Mouse (Mus musculus) brown adipose tissue, adult 24 weeks (tissue): Measurements from ENCODE around the gene Dst. TPM values are rescaled to one million over a fixed set of nuclear protein-coding genes. Genes with fewer than 3 reads are reported as not detected.

Experiments
- H3K27ac ChIP-seq: fragments of 200-500 bp; replicated peaks from 2 replicates; pipeline ENCODE4 v1.5.1; 2012; ENCODE audit warnings: low read depth, mild to moderate bottlenecking, low read length
- H3K4me1 ChIP-seq: fragments of 200-500 bp; 2 replicates; pipeline ENCODE4 v1.6.1; 2012; ENCODE audit warnings: low read length, mixed read lengths; ENCODE audit not compliant: control insufficient read depth, insufficient read depth, insufficient read length
- H3K4me3 ChIP-seq: fragments of 200-500 bp; 2 replicates; pipeline ENCODE4 v1.5.1; 2012; ENCODE audit warnings: low read depth, mild to moderate bottlenecking, low read length, moderate library complexity; ENCODE audit not compliant: insufficient read depth
- polyA plus RNA-seq: library from polyadenylated mRNA; stranded (reverse); fragments of >200 nt; gene quantifications from 2 replicates; pipeline ENCODE4 v1.2.4, GENCODE M21; 2012; ENCODE audit not compliant: missing spikeins, insufficient read depth, insufficient read length

Gene Dst
- polyA plus RNA-seq, 1 experiment = 42.7 TPM

DNA sequence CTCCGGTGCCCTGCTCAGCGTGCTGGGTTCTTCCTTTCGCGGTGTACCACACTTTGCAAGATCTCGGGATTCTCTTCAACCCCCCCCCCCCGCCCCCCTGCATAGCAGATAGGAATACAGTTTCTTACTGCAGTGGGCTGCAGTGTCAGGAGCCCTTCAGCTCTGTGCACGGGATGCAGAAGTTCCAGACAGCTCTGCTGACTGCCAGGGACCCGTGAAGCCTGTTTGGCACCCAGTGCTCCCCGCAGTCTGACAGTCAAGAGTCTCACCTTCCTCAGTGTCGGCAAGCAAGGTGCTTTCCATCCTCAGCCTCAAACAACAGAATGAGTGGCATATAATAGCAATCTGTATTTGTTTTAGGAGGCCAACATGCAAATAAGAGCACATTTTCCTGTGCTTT is 1.8 kb upstream of the Dst start:
- Histone ChIP-seq H3K27ac (no peak overlapping the region), H3K4me3 (no peak overlapping the region), H3K4me1 (no peaks in the 10 kb centered on the region)

DNA sequence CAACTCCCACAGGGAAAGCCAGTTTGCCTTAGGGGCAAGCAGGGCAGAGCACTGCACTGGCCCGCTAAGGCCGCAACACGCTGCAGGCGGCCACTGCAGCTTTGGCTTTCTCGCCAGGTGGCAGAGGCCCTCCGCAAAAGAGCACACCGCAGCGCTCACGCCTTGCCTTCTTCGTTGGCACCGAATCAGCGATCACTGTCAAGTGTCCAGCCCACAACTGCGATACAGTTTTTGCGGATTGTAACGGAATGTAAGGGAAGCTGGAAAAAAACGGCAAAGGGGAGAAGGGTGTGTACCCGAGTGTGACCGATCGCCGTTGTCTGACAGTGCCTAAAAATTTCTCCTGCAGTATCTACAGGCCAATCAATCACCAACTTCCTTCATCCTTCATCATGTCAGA is 1.1 kb upstream of the Dst start:
- H3K27ac ChIP-seq = no peak overlapping the region
- no peaks in the 10 kb centered on the region for H3K4me1 ChIP-seq
- H3K4me3 ChIP-seq = peak overlapping the region; percentile 59

DNA sequence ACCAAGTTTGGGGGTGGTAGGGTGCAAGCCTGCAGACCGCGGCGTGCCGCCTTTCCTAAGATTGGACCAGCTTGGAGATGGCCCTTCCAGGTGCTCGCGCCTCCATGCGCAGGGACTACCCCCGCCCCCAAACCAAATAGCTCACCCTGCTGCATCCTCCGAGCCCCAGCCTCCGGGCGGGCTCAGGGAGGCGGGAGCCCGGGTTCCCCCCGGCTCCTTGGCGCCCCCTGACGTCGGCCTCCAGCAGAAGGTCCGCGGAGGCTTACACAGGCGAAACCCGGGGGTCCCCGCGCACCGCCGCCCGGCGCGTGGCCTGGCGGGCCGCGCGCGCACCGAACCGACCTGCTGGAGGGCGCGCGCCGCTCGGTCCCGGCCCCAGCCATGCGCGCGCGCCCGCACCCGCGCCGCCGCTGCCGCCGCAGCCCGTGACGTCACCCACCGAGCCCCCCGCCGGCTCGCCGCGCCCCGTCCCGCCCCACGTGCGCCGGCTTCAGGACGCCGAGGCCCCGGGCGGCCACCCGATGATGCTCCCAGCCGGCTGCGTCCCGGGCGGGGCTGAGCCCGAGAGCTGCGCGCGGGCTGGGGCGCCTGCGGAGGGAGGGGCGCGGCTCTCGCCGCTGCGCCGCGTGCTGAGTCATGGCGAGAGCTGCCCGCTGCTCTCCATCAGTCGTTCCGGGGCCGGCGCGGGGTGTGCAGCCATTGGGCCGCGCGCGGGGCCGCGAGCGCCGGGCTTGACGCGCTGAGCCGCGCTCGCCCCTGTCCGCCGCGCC is 419 bp upstream of the Dst start, which contains the start of gene Bend6:
Bend6 (minus strand) TSS at position 396 of the 770 bp plus-strand sequence.
- no peaks in the 10 kb centered on the region for H3K4me1 ChIP-seq
- no peak within 1 kb of the TSS for H3K27ac ChIP-seq
- peak within 1 kb of the TSS; percentile 59 for H3K4me3 ChIP-seq

DNA sequence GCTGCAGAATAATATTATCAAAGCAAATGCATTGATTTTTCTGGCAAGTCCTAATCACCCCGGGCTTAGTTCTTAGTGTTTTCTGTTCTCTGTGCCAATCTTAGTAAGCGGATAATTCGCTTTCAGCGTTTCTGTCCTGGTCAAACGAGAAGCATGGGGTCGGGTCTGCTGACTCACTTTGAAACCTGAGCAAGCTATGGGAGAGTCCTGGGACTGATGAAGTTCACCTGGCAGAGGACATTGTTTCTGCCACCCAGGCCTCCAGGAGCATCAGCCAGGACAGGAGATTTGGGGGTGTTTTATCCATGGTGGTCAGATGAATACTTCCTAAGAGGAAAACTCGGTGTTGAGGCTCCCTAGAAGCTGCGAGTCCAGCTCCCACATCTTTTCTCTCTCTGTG is 3.6 kb downstream of the Dst start:
- no peak overlapping the region for H3K27ac ChIP-seq
- no peaks in the 10 kb centered on the region for H3K4me1 ChIP-seq
- no peak overlapping the region for H3K4me3 ChIP-seq

DNA sequence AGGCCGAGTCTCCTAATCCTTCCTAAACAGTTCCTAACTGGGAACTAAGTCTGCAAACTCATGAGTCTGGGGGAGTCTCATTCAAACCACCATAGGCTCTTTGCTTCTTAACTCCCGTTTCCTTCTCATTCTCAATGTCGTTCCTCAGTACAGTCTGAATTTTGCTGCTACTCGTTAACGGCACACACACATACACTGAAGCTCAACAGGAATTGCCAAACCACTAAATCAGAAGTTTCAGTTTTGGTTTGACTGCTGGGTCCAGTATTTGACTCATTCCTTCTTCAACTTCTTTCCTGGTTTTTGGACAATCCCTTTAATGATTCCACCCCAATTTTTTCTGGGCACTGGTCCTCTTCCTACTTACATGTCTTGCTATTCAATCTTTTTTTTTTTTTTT is 8.5 kb downstream of the Dst start:
- no peaks in the 10 kb centered on the region for H3K4me1 ChIP-seq
- no peak overlapping the region for H3K27ac ChIP-seq
- H3K4me3 ChIP-seq = no peak overlapping the region

DNA sequence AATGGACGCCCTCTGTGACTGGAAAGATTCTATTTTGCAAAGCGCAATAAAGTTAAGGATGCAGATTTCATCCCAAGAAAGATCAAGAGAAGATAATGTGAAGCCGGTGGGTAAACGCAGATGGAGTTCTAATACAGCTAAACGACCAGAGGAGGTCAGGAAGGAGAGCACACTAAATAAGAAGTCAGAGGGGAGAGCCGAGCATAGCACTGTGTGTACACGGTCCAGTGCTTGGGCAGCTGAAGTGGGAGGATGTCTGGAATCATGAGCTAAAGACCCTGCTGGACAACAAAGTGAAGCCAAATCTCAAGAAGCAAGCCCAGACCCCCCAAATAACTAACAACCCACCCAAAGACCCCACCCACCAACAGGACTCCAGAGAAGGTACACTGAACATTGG is 14.9 kb downstream of the Dst start:
- no peaks in the 10 kb centered on the region for H3K4me1 ChIP-seq
- H3K27ac ChIP-seq = no peak overlapping the region
- no peak overlapping the region for H3K4me3 ChIP-seq

DNA sequence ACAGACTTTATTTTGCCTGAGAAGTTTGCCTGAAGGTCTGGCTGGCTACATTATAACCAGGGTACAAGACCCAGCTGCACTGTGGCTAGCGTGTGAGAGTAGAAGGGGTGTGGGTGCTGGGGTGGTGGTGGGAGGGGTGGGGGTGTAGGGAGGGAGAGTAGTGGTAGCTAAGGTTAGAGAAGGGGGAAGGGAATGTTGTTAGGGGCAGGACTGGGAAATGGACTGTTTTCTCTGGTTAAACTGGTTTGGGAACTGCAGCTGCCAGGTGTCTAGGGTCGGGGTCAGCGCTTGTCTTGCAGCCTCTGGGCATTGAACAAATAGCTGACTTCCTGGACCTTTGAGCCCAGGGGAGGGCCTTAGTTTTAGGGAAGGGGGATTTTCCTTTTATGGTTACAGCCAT is 17.3 kb downstream of the Dst start:
- Histone ChIP-seq H3K27ac (no peak overlapping the region), H3K4me1 (no peaks in the 10 kb centered on the region), H3K4me3 (no peak overlapping the region)

DNA sequence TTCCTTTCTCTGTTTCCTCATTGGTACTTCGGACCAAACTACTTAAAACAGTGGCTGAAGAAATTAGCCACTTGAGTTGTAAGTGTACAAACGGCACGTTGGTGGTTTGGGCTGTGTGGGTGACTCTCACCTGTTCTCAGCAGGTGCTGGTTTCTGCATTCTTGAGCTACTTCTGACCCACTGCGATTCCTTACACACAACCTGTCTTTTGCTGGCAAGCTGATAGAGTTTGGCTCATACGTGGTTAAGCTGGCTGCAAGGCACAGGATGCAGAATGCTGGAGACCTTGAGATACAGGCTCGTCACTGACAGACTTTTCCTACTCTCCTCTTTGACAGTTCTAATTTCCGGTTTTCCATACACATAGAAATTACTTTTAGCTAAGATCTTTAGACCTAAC is 19.4 kb downstream of the Dst start:
- Histone ChIP-seq H3K4me3 (no peak overlapping the region), H3K4me1 (no peaks in the 10 kb centered on the region), H3K27ac (no peak overlapping the region)

DNA sequence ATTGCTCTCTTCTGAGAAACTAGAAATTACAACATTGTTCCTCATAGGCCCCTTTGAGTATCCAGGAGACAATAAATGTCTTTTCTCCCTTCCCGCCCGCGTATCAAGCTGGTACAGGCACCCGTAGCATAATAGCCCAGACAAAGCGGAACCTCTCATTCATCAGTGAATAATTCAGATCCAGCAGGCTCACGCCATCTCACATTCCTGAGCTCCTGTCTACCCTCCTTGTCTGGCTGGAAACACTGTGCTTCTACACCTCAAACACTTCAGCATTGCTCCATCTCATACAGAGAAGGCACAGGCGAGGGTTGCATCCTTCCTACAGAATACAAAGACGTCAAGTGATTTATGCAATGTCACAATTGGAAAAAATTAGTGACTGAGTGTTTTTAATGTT is 23.8 kb downstream of the Dst start:
- Histone ChIP-seq H3K4me3 (no peak overlapping the region), H3K27ac (no peak overlapping the region)

DNA sequence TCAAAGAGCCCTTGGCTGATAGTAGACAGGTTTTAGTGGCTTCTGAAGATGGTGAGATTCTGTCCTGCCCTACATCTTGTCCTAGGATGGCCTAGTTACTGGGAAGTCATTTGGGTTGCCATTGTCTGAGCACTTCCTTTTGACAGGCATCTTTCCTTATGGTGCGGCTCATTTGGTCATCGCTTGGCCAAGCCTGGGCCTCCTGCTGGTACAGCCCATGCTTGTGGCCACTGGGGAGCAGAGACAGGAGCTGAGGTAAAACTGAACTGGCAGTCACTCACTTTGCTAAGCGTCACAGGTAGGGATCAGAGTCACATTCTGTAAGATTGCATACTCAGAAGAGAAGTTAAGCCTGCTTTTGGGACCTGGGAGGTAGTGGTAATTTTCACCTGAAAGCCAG is 24.2 kb downstream of the Dst start:
- Histone ChIP-seq H3K27ac (no peak overlapping the region), H3K4me1 (no peaks in the 10 kb centered on the region), H3K4me3 (no peak overlapping the region)

More for the DNA sequence above, 23.8 kb downstream of the Dst start:
- H3K4me1 ChIP-seq = no peaks in the 10 kb centered on the region

DNA sequence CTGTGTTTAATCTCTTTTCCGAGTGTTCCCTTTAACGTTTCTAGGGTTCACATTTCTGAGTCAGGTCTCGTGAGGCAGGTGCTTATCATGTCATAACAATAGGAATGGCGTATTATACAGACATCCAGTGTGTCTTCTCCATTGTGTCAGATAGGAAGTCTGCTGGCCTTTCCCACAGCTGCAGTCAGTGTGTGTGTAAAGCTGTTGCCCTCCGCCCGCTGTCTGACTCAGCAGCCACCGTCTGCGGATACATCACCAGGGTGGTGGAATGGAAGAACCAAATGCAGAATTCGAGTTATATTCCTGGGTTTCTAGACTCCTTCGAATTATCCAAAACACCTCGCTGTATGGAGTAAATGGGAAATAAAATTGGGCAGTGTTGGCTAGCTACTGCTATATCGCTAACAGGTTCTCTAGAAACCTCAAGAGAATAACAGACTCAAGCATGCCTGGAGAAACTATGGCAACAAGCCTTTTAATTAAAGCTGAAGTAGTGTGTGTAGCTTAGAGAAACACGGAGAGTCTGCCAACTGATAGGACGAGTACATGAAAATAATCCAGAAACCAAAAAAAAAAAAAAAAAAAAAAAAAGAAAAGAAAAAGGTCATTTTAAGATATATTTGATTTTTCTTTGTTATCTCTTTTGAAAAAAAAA is 24.9 kb downstream of the Dst start:
- Histone ChIP-seq H3K4me1 (no peaks in the 10 kb centered on the region), H3K27ac (no peak overlapping the region), H3K4me3 (no peak overlapping the region)

DNA sequence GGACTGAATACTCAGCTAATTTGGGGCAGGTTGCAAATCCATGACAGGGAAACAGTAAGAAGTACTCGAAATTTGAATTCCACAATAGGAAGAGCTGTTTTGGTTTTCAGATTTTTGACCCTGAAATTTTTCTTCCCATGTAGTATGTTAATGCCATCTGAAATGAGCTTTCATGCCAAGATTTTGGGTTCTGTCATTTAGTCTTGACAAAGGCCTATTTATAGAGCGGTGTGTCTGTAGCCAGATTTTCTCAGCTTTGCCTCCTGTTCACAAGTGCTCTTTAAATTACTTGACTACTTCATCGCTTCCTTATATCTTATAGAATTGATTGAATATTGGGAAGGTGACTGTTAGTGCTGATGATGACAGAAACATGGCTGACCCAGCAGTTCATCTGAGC is 27.9 kb downstream of the Dst start:
- Histone ChIP-seq H3K4me3 (no peak overlapping the region), H3K27ac (no peak overlapping the region), H3K4me1 (no peaks in the 10 kb centered on the region)

DNA sequence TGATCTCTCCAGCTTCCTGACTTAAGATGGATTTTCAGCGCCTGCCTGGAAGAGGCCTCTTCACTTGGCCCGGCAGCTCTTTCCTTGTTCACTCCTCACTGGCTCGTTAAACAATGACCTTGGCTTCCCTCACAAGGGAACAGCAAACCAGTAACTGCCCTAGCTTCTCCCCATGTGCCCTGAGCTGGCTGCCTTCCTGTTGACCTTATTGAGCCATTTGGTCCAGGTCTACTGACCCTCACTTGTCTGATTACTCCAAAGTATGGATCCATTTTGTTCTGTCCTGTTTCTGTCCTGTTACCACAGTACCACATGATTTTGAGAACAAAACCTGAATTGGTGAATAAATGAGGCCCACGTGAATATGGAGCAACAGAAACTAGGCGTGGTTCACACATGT is 31.8 kb downstream of the Dst start:
- Histone ChIP-seq H3K4me3 (no peak overlapping the region), H3K27ac (no peak overlapping the region), H3K4me1 (no peaks in the 10 kb centered on the region)

DNA sequence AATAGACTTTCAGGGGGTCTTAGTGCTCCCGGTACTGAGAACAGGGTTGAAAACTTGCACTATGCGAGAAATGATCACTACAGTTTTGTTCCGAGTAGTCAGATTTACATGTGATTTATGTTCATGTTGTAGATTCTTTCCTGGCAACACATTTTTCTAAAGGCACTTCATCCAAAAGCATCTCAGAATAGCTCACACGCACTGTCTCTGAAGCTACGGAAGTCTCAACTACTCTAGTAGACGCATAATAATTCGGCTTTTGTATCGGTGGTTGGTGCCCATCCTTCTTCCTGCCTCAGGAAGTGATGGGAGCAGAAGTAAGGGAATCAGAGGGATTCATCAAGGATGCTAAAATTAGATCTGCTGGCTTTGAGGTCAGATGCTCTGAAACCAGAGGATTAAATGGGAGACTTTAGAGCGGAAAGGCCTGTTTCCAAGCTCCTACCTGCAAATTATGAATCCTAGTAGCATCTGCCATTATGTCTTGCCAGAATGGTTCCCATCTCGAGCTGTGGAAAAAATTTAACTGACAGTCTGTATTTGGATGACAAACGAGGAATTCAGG is 32.4 kb downstream of the Dst start:
- H3K4me3 ChIP-seq = no peak overlapping the region
- no peak overlapping the region for H3K27ac ChIP-seq
- H3K4me1 ChIP-seq = no peaks in the 10 kb centered on the region

DNA sequence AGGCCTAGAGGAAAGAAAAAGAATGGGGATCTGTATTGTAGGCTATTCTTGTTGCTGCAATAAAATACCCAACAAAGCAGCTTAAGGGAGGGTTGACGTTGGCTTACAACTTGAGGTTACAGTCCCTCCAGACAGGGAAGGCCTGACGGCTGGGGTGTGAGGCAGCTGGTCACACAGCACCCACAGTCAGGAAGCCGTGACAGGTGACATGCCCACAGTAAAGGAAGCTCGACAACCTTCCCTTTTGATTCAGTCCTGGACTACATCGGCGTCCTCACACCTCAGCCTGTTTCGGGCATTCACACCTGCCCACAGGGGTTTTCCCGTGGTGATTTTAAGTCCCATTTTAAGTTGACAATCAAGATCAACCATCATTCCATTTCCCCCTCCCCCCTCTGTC is 34.6 kb downstream of the Dst start:
- no peak overlapping the region for H3K27ac ChIP-seq
- H3K4me1 ChIP-seq = no peaks in the 10 kb centered on the region; the same call in 1 of the 2 replicates
- H3K4me3 ChIP-seq = no peak overlapping the region

DNA sequence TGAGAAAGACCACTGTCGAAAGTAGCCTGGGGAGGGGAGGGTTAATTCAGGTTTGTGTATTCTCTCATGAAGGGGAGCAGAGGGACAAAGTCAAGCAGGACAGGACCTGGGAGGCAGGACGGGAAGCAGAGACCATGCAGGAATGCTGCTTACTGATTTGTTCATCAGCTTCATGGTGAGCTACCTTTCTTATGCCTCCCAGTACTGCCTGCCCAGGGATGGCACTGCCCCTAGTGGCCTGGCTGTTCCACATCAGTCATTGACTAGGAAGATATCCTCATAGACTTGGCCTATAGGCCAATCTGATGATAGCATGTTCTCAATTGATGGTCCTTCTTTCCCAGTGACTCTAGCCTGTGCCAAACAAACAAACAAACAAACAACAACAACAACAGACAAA is 35.9 kb downstream of the Dst start:
- Histone ChIP-seq H3K4me3 (no peak overlapping the region), H3K27ac (no peak overlapping the region), H3K4me1 (no peaks in the 10 kb centered on the region; the same call in 1 of the 2 replicates)
